Mouse (Mus musculus): ENCODE data around the gene Mxi1. TPM values are rescaled to one million over a fixed set of nuclear protein-coding genes. Genes with fewer than 3 reads are reported as not detected.

Mxi1 gene
- polyA plus RNA-seq, 1 experiment, result 10.9 TPM

- WGBS, result 78% methylated on average over 6 of the region's 6 CpGs
- Histone ChIP-seq H3K4me1 (ENCODE audit: control insufficient read depth, insufficient read depth, insufficient read length) (peaks cover 6% of the 10 kb centered on the region), H3K36me3 (ENCODE audit: control insufficient read depth, insufficient read depth, low read length) (no peaks in the 10 kb centered on the region; the same call in 1 of the 2 replicates), H3K27me3 (ENCODE audit: control insufficient read depth, insufficient read depth, low read length) (no peaks in the 10 kb centered on the region), H3K27ac (ENCODE audit: insufficient read depth, low read length) (no peak overlapping the region), H3K4me3 (ENCODE audit: extremely low read depth, insufficient read depth, insufficient read length) (no peak overlapping the region)
- DNase-seq (ENCODE audit: low read depth in 1 of 2, low spot score in 2 of 2), result no peak
- TF ChIP-seq CTCF (IDR thresholded peaks at IDR 0.05; ENCODE audit: extremely low read depth, insufficient read depth, insufficient read length, insufficient replicate concordance), result no peak
- no peak for TF ChIP-seq POLR2A (IDR thresholded peaks at IDR 0.05; ENCODE audit: low read depth, low read length)
These were observed 23.4 kb downstream of the Mxi1 start for GRCm38 (mm10) chr19:53333730-53334129.

- Histone ChIP-seq H3K36me3 (ENCODE audit: control insufficient read depth, insufficient read depth, low read length) (no peaks in the 10 kb centered on the region; the same call in 1 of the 2 replicates), H3K27me3 (ENCODE audit: control insufficient read depth, insufficient read depth, low read length) (no peaks in the 10 kb centered on the region), H3K4me1 (ENCODE audit: control insufficient read depth, insufficient read depth, insufficient read length) (0 out of 2 replicates have a peak, but pooled peaks cover 1% of the 10 kb centered on the region), H3K27ac (ENCODE audit: insufficient read depth, low read length) (no peak overlapping the region), H3K4me3 (ENCODE audit: extremely low read depth, insufficient read depth, insufficient read length) (no peak overlapping the region)
- 94% methylated on average over 9 of the region's 9 CpGs for WGBS
- TF ChIP-seq POLR2A (IDR thresholded peaks at IDR 0.05; ENCODE audit: low read depth, low read length), result no peak
- TF ChIP-seq CTCF (IDR thresholded peaks at IDR 0.05; ENCODE audit: extremely low read depth, insufficient read depth, insufficient read length, insufficient replicate concordance), result no peak
- DNase-seq (ENCODE audit: low read depth in 1 of 2, low spot score in 2 of 2), result no peak
These were observed 24.9 kb downstream of the Mxi1 start for GRCm38 (mm10) chr19:53335241-53335640.

- 40% methylated on average over 6 of the region's 6 CpGs for WGBS
- no peaks in the 10 kb centered on the region for H3K27me3 ChIP-seq (ENCODE audit: control insufficient read depth, insufficient read depth, low read length)
- H3K27ac ChIP-seq (ENCODE audit: insufficient read depth, low read length), result no peak overlapping the region
- H3K36me3 ChIP-seq (ENCODE audit: control insufficient read depth, insufficient read depth, low read length), result no peaks in the 10 kb centered on the region
- TF ChIP-seq POLR2A (IDR thresholded peaks at IDR 0.05; ENCODE audit: low read depth, low read length) (no peak), CTCF (IDR thresholded peaks at IDR 0.05; ENCODE audit: extremely low read depth, insufficient read depth, insufficient read length, insufficient replicate concordance) (no peak)
- no peak for DNase-seq (ENCODE audit: low read depth in 1 of 2, low spot score in 2 of 2)
- no peaks in the 10 kb centered on the region for H3K4me1 ChIP-seq (ENCODE audit: control insufficient read depth, insufficient read depth, insufficient read length)
- no peak overlapping the region for H3K4me3 ChIP-seq (ENCODE audit: extremely low read depth, insufficient read depth, insufficient read length)
These were observed 30.1 kb downstream of the Mxi1 start for GRCm38 (mm10) chr19:53340423-53340822.

GRCm38 (mm10) chr19:53343174-53343881, 33.0 kb downstream of the Mxi1 start:
- no peaks in the 10 kb centered on the region for H3K27me3 ChIP-seq (ENCODE audit: control insufficient read depth, insufficient read depth, low read length)
- no peak overlapping the region for H3K4me3 ChIP-seq (ENCODE audit: extremely low read depth, insufficient read depth, insufficient read length)
- WGBS, result 96% methylated on average over 13 of the region's 13 CpGs
- no peak for DNase-seq (ENCODE audit: low read depth in 1 of 2, low spot score in 2 of 2)
- no peaks in the 10 kb centered on the region for H3K4me1 ChIP-seq (ENCODE audit: control insufficient read depth, insufficient read depth, insufficient read length)
- peaks cover 4% of the 10 kb centered on the region; the same call in 1 of the 2 replicates for H3K36me3 ChIP-seq (ENCODE audit: control insufficient read depth, insufficient read depth, low read length)
- no peak overlapping the region for H3K27ac ChIP-seq (ENCODE audit: insufficient read depth, low read length)
- TF ChIP-seq POLR2A (IDR thresholded peaks at IDR 0.05; ENCODE audit: low read depth, low read length), result no peak
- TF ChIP-seq CTCF (IDR thresholded peaks at IDR 0.05; ENCODE audit: extremely low read depth, insufficient read depth, insufficient read length, insufficient replicate concordance), result no peak

GRCm38 (mm10) chr19:53344062-53344461, 33.7 kb downstream of the Mxi1 start:
- no peak for TF ChIP-seq CTCF (IDR thresholded peaks at IDR 0.05; ENCODE audit: extremely low read depth, insufficient read depth, insufficient read length, insufficient replicate concordance)
- TF ChIP-seq POLR2A (IDR thresholded peaks at IDR 0.05; ENCODE audit: low read depth, low read length), result no peak
- H3K27me3 ChIP-seq (ENCODE audit: control insufficient read depth, insufficient read depth, low read length), result no peaks in the 10 kb centered on the region
- DNase-seq (ENCODE audit: low read depth in 1 of 2, low spot score in 2 of 2), result no peak
- no peak overlapping the region for H3K27ac ChIP-seq (ENCODE audit: insufficient read depth, low read length)
- no peak overlapping the region for H3K4me3 ChIP-seq (ENCODE audit: extremely low read depth, insufficient read depth, insufficient read length)
- peaks cover 4% of the 10 kb centered on the region; the same call in 1 of the 2 replicates for H3K36me3 ChIP-seq (ENCODE audit: control insufficient read depth, insufficient read depth, low read length)
- WGBS, result 96% methylated on average over 16 of the region's 16 CpGs
- no peaks in the 10 kb centered on the region for H3K4me1 ChIP-seq (ENCODE audit: control insufficient read depth, insufficient read depth, insufficient read length)

GRCm38 (mm10) chr19:53345766-53346165, 35.4 kb downstream of the Mxi1 start:
- TF ChIP-seq CTCF (IDR thresholded peaks at IDR 0.05; ENCODE audit: extremely low read depth, insufficient read depth, insufficient read length, insufficient replicate concordance) (no peak), POLR2A (IDR thresholded peaks at IDR 0.05; ENCODE audit: low read depth, low read length) (no peak)
- no peak overlapping the region for H3K27ac ChIP-seq (ENCODE audit: insufficient read depth, low read length)
- peaks cover 4% of the 10 kb centered on the region; the same call in 1 of the 2 replicates for H3K36me3 ChIP-seq (ENCODE audit: control insufficient read depth, insufficient read depth, low read length)
- H3K4me3 ChIP-seq (ENCODE audit: extremely low read depth, insufficient read depth, insufficient read length), result no peak overlapping the region
- DNase-seq (ENCODE audit: low read depth in 1 of 2, low spot score in 2 of 2), result no peak
- no peaks in the 10 kb centered on the region for H3K27me3 ChIP-seq (ENCODE audit: control insufficient read depth, insufficient read depth, low read length)
- WGBS, result 93% methylated on average over 14 of the region's 14 CpGs
- no peaks in the 10 kb centered on the region for H3K4me1 ChIP-seq (ENCODE audit: control insufficient read depth, insufficient read depth, insufficient read length)

GRCm38 (mm10) chr19:53353864-53354263, 43.5 kb downstream of the Mxi1 start:
- no peak for DNase-seq (ENCODE audit: low read depth in 1 of 2, low spot score in 2 of 2)
- Histone ChIP-seq H3K27me3 (ENCODE audit: control insufficient read depth, insufficient read depth, low read length) (no peaks in the 10 kb centered on the region), H3K4me3 (ENCODE audit: extremely low read depth, insufficient read depth, insufficient read length) (no peak overlapping the region), H3K36me3 (ENCODE audit: control insufficient read depth, insufficient read depth, low read length) (no peaks in the 10 kb centered on the region), H3K27ac (ENCODE audit: insufficient read depth, low read length) (no peak overlapping the region), H3K4me1 (ENCODE audit: control insufficient read depth, insufficient read depth, insufficient read length) (no peaks in the 10 kb centered on the region)
- WGBS, result 94% methylated on average over 7 of the region's 7 CpGs
- TF ChIP-seq CTCF (IDR thresholded peaks at IDR 0.05; ENCODE audit: extremely low read depth, insufficient read depth, insufficient read length, insufficient replicate concordance) (no peak), POLR2A (IDR thresholded peaks at IDR 0.05; ENCODE audit: low read depth, low read length) (no peak)

All from spleen, adult 2 months (tissue).